Mouse (Mus musculus) hindbrain, embryonic 10.5 days (tissue): Measurements from ENCODE around the gene Hipk4. TPM values are rescaled to one million over a fixed set of nuclear protein-coding genes. Genes with fewer than 3 reads are reported as not detected.

Source experiments
- DNase-seq: peaks from one replicate; pipeline ENCODE4 v3.0.0-alpha.2; 2017; ENCODE audit warnings: low spot score
- H3K27ac ChIP-seq: fragments of 300-500 bp; sonication (generic); 2 replicates; pipeline ENCODE4 v1.5.1; 2016; ENCODE audit warnings: mild to moderate bottlenecking, moderate library complexity
- H3K27me3 ChIP-seq: fragments of 300-500 bp; sonication (generic); 2 replicates; pipeline ENCODE4 v1.6.1; 2016; ENCODE audit warnings: mild to moderate bottlenecking; ENCODE audit not compliant: poor library complexity, insufficient read depth, severe bottlenecking
- H3K36me3 ChIP-seq: fragments of 300-500 bp; sonication (generic); 2 replicates; pipeline ENCODE4 v1.6.1; 2016; ENCODE audit warnings: mild to moderate bottlenecking, moderate library complexity
- H3K4me1 ChIP-seq: fragments of 300-500 bp; sonication (generic); replicated peaks from 2 replicates; pipeline ENCODE4 v1.6.1; 2016; ENCODE audit warnings: mild to moderate bottlenecking
- H3K4me3 ChIP-seq: fragments of 300-500 bp; sonication (generic); 2 replicates; pipeline ENCODE4 v1.5.1; 2016; ENCODE audit warnings: mild to moderate bottlenecking, moderate library complexity
- H3K9me3 ChIP-seq: fragments of 300-500 bp; sonication (generic); 2 replicates; pipeline ENCODE4 v1.6.1; 2016; ENCODE audit warnings: mild to moderate bottlenecking, moderate library complexity
- WGBS: fragments of 180-500 bp; shearing (Covaris S2); methylation state at CpG from one replicate; pipeline ENCODE4 v1.1.7; 2016; 5-methylcytosine and 5-hydroxymethylcytosine counted together
- polyA plus RNA-seq: library from polyadenylated mRNA; unstranded; fragments of >200 nt; fragmentation: Nextera tagmentation; extraction: Ambion mirVana; gene quantifications from 2 replicates; pipeline ENCODE4 v1.2.1, GENCODE M21; 2016

Hipk4 gene
- polyA plus RNA-seq, 1 experiment from 2014 or later: 0.94 TPM

DNA sequence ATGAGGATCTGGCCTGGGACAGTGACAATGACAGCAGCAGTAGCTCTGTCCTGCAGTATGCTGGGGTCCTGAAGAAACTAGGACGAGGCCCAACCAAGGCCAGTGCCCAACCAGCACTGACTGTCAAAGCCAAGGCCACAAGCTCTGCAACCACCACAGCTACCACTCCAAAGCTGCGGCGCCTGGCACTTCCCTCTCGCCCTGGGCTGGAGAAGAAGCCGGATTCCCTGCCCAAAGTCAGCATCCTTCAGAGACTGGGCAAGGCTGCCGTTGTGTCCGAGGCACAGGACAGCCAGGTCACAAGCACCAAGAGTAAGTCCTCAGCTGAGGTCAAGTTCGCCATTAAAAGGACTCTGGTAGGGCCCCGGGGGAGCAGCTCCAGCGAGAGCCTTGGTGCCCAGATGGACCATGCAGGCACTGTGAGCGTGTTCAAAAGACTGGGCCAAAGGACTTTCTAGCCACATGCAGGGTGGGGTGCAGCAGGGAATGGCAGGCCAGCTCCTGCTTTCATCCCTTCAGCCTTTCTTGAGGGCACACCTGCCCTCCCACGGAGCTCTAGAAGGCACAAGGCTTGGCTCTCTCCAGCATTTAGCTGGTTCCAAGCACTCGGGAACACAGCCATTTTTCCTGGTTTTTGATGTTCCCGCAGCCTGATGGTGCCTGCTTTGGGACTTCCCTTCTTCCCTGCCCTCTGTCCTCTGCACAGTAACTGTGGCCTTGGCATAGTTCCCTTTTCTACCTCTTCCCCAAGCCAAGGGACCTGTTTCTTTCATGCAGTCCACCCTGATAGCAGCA, 57.5 kb downstream of the Hipk4 start:
- WGBS: 91% methylated on average over 14 of the region's 14 CpGs
- no peak overlapping the region for H3K4me3 ChIP-seq
- no peaks in the 10 kb centered on the region for H3K4me1 ChIP-seq
- H3K36me3 ChIP-seq: peaks cover 99% of the 10 kb centered on the region
- no peaks in the 10 kb centered on the region for H3K9me3 ChIP-seq
- DNase-seq: no peak
- no peak overlapping the region for H3K27ac ChIP-seq
- no peaks in the 10 kb centered on the region for H3K27me3 ChIP-seq

Other genes starting within 250 kb of the Hipk4 start
- 5.8 and 7.5 TPM in 2 replicates for gene Ltbp4, start 185.6 kb upstream of the Hipk4 start, polyA plus RNA-seq
- 76.3 and 87.4 TPM in 2 replicates for gene Shkbp1, start 167.2 kb upstream of the Hipk4 start, polyA plus RNA-seq
- 0.50 TPM in 1 of 2 replicates, not detected in the other for gene Gm20479, start 165.8 kb upstream of the Hipk4 start, polyA plus RNA-seq
- 0.33 and 0.34 TPM in 2 replicates for gene Sptbn4, start 75.6 kb upstream of the Hipk4 start, polyA plus RNA-seq
- 40.6 and 41.8 TPM in 2 replicates for gene Blvrb, start 75.3 kb upstream of the Hipk4 start, polyA plus RNA-seq
- gene Sertad3, start 49.5 kb upstream of the Hipk4 start, polyA plus RNA-seq: 23.0 and 24.2 TPM in 2 replicates
- gene Sertad1, start 36.4 kb upstream of the Hipk4 start, polyA plus RNA-seq: 21.5 and 23.6 TPM in 2 replicates
- gene Prx, start 23.9 kb upstream of the Hipk4 start, polyA plus RNA-seq: 2.5 and 3.4 TPM in 2 replicates
- 55.7 and 73.2 TPM in 2 replicates for gene Pld3, start 30.0 kb downstream of the Hipk4 start, polyA plus RNA-seq
- 36.3 and 39.3 TPM in 2 replicates for gene 2310022A10Rik, start 30.0 kb downstream of the Hipk4 start, polyA plus RNA-seq
- gene Akt2, start 68.3 kb downstream of the Hipk4 start, polyA plus RNA-seq: 89.0 and 93.5 TPM in 2 replicates
- gene Ttc9b, start 130.6 kb downstream of the Hipk4 start, polyA plus RNA-seq: 3.3 and 10.9 TPM in 2 replicates
- 8.3 and 10.6 TPM in 2 replicates for gene Map3k10, start 151.3 kb downstream of the Hipk4 start, polyA plus RNA-seq
- gene Zfp607b, start 166.1 kb downstream of the Hipk4 start, polyA plus RNA-seq: 5.2 and 6.6 TPM in 2 replicates
- 55.2 and 62.2 TPM in 2 replicates for gene Zfp60, start 208.1 kb downstream of the Hipk4 start, polyA plus RNA-seq